Mouse (Mus musculus): ENCODE results near the gene Bsnd.

Gene Bsnd

DNA sequence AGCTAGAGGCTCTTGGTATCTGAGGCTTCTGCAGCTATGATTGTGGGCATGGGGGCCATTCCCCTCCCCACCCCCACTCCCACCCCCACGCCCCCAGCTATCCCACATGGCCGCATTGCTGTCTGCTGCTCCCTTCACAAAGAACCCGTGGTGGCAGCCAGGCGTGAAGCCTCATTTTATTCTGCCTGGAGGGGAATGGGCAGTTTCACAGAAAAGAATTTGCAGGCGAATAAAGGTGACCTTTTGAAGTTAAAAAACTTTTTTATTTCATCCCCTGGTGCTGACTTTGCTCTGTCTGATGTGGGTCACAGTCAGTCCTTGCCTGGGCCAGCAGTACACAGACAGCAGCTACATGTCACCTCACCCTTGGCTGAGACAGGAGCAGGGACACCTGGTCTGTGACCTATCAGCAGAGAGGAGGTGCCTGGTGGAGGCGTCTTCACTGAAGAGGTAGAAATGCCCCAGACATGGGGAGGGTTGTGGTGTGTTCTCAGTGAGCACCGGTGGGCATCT lies 8.8 kb downstream of the Bsnd start:
- DNase-seq (ENCODE audit: low read depth, low spot score) = no peak

DNA sequence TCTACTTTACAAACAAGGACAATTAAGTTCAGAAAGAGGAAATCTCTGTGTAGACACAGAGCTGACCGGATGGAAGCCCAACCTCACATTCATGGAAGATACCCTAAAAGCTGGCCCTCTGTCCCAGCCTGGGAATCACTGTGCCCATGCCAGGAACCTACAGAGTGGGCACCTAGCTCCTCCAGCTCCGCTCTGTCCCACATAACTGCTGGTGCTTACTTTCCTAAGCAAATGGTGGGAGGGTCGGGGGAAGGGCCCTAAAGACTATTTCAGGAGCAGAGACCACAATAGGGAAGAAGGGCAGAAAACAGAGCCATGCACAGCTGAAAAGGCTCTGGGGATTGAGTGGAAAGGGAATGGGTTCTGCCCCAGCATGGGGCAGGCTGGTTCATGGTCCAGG lies 11.5 kb downstream of the Bsnd start:
- DNase-seq (ENCODE audit: low read depth, low spot score) = no peak

DNA sequence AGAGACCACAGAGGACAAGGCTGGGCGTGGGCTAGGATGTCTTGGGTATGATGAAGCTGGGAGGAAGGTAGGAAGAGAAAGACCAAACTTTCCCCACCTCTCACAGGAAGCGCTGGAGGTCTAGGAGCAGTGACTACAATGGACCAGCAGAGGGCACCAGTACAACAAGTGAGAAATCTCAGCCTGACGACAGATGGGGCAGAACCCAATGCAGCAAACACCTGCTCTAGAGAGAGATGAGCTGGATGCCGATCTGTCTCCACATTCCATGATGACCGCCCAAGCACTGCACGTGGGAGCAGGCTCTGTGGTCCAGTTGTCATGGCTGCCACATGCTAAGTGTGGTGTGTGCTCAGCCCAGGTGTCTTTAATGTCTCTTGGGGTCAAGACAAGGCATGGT lies 17.8 kb downstream of the Bsnd start:
- peak; percentile 56 for DNase-seq (ENCODE audit: low read depth, low spot score)

DNA sequence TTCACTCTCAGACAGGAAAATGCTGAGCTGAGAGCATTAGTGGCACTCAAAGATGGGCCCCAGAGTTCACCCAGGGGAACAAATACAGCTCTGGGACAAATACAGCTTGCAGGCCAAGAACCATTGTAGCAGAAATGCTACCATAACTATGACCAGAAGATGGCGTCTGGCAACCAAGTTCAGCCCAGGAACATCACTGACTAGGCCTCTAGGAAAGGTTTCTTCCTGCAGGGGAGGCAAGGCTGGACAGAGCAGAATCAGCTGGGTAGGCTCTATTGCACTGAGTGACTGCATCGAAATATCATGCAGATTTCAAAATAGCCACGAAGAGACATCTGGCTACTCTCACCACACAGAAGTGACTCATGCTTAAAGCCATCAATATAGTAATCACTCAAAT lies 19.7 kb downstream of the Bsnd start:
- peak; percentile 44 for DNase-seq (ENCODE audit: low read depth, low spot score)

DNA sequence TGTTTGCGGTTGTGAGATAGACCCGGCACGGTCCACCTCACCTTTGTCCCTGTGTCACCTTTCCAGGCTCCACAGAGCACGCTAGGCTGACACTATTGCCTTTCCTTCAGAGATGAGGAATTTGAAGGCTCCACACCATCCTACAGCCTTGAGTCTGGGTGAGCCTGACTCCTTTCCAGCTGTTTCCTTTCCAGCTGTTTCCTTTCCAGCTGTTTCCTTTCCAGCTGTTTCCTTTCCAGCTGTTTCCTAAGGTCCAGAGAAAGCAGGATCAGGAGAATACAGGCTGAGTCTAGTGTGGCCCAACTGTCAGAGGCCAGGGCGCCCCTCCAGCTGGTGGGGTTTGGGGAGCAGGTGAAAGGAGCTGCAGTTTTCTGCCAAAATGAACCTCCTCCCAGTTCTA lies 21.2 kb downstream of the Bsnd start:
- DNase-seq (ENCODE audit: low read depth, low spot score) = no peak

DNA sequence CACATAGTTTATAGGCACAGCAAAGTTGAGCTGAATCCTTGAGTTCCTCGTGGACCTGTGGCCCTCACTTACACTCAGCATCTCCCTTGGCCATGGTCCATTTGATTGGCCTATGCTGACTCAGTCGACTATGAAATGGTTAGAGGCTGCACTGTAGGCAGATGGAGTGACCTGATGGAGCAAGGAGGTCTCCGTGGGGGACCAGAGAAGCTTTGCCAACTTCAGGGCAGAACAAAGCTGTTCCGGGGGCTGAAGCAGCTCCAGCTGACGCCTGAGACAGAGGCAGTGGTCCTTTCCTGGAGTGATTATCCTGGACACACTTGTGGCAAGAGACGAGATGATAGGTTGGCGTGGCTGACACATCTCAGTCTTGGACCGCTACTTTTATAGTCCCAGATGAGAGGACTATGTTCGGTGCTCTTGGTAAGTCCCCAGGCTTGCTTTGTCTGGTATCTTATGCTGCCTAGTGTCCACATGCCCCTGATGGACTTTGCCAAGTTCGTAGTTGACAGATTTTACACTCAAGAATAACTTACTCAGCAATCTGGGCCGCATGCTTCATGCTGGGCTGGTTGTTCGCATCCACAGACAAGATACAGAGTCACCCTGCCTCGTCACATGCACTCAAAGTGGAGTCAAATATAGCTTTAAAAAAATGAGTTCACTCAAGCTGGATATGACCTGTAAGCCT lies 24.5 kb downstream of the Bsnd start:
- no peak for DNase-seq (ENCODE audit: low read depth, low spot score)

DNA sequence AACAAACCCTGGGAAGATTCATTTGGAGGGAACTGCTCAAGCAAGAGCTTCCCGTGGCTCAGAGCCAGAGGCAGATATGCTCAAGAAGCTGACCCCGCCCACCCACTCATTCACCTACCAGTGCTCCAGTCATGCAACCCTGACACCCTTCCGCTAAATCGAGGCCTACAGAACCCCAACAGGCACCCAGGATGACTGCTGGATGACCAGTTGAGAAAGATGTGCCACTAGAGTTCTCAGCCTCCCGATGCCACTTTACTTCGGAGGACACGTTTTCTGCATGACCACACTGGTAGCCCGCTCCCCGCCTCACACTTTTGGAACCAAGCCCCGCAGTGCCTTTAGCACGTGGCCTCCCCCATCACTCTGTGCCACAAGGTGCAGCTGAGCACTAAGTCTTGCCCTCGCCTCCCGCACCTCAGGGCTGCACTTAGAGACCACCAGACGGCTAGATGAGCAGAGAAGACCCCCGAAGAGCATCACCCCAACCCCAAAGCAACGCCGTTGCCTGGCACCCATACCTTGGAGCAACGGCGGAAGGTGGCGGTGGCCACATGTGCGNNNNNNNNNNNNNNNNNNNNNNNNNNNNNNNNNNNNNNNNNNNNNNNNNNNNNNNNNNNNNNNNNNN lies 28.8 kb downstream of the Bsnd start:
- DNase-seq (ENCODE audit: low read depth, low spot score) = no peak

DNA sequence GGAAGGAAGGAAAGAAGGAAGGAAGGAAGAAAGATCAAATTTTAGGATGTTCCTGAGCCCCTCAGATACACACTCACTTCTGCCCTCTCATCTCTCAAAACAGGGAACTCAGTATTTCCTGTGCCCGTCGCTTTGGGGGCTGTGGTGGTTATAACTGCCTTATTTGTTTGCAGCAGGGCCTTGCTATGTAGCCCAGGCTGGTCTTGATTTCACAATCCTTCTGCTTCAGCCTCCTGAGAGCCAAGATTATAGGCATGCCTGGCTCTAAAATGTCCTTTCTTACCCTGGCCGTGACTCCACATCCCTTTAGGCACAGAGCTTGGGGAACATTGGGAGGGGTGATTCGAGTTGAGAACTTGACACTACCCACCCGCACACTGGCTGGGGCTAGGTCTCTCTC lies 29.6 kb downstream of the Bsnd start:
- no peak for DNase-seq (ENCODE audit: low read depth, low spot score)

DNA sequence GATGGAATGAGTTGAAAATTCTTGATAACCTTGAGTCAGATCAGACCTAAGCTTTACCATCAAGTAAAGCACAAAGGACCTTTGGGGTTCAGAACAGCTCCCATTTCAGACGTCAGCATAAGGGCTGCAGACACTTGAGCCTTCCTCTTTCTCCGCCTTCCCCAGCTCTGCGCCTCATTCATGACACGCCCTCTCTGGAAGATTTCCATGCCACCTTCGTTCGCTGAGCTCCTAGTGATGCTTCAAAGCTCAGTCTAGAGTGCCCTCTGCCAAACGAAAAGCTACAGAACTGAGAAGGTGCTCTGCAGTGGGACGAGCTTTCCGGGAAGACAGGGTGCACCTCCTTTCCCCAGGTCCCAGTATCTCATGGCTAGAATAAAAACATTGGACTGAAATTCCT lies 30.1 kb downstream of the Bsnd start:
- DNase-seq (ENCODE audit: low read depth, low spot score) = no peak

DNA sequence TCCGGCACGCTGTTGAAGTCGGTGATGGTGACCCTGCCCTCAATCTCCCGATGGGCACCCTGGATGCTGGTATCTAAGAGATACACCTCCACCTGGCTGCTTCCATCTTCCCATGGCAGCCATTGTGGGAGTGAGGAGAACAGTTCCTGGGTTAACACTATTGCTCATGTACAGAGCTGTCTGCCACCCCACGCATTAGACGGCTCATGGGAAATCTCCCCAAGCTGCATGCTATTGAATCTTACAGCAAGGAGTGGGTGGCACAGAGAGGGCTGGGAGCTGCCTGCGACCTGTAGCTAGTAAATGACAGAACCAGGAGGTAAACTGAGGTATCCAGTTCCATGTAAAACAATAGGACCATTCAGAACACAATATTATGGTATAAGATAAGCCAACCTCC lies 37.5 kb downstream of the Bsnd start:
- DNase-seq (ENCODE audit: low read depth, low spot score) = no peak

DNA sequence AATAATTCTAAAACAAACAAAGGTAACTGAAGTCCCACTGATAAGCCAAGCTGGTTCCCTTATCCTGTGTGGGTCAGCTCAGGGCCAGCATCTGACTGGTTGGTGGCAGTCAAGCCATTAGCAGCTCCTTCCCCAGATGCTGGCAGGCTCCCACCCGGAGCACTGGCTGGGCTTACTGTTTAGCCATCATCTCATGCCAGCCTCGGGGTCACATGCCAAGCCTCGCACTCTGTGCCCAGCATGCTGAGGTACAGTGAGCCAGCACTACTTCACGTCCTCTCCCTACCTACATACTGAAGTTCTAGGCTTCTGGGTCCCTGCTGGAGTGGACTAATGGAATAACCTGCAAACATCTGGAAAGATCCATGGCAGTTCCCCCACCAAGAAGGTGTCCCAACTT lies 38.6 kb downstream of the Bsnd start:
- DNase-seq (ENCODE audit: low read depth, low spot score) = no peak

DNA sequence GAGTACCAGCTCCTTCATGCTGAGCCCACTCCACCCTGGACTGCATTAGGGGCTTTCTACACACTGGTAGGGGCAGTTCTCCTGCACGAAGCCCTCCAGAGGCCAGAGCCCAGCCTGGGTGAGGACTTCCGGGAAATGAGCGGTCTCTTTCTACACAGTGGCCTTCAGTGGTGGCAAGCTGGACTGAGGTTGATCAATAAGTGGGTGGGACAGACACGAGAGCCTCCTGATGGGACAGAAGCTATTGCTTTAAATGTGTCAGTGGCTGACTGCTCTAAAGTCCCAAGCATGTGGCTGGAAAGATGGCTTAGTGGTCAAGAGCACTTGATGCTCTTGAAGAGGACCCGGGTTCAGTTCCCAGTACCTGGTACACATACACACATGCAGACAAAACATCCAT lies 39.0 kb downstream of the Bsnd start:
- no peak for DNase-seq (ENCODE audit: low read depth, low spot score)

DNA sequence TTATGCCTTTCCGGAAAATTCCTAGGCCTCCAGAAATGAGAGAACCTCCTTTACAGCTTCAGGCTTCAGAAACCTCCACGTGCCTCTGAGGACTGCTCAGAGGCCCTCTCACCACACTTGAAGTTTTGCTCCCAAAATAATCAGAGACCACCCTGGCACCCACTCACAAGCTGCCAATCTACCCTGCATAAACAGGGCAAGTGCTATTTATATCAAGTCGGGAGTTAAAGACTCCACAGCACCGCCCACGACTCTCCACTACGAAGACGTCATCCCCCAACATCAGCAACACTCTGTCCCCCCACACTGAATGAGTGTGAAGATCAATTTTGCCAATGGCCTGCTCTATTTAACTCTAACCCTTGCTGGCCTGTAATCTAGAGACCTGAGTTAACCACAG lies 39.7 kb downstream of the Bsnd start:
- DNase-seq (ENCODE audit: low read depth, low spot score) = no peak

DNA sequence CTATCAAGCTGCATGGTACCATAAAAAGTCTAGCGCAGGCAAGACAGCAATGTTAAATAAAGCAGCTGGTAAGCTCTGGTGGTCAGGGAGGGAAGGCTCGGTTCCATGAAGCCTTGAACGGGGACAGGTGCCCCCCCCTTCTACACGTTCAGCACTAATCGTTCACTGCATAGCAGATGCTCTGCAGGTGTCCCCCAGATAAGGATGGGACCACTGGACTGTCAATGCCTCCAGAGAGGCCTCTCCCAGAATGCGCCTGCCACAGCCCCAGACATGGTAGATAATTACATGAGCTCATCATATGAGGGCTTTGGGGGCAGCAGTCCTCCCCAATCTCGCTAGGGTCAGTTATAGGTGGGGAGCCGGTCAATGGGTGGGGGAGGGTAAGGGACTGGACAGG lies 42.8 kb downstream of the Bsnd start:
- DNase-seq (ENCODE audit: low read depth, low spot score) = no peak

DNA sequence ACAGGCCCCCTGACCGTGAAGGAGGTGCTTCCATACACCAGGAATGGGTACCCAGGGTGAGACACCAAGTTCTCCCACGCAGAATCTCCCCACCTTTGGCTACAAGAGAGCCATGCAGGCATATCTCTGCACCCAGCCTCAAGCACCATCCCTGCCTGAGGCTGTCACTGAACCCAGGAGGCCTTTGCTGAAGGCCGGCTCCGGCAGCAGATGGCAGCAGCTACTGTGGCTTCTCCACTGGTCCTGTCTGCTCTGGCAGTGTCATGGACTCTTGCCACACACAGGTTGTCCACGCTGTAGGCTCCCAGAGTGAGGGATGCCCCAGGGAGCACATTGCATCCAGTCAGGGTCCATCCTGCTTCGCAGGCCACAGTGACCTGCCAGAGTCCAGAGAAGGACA lies 48.9 kb downstream of the Bsnd start:
- DNase-seq (ENCODE audit: low read depth, low spot score) = no peak

DNA sequence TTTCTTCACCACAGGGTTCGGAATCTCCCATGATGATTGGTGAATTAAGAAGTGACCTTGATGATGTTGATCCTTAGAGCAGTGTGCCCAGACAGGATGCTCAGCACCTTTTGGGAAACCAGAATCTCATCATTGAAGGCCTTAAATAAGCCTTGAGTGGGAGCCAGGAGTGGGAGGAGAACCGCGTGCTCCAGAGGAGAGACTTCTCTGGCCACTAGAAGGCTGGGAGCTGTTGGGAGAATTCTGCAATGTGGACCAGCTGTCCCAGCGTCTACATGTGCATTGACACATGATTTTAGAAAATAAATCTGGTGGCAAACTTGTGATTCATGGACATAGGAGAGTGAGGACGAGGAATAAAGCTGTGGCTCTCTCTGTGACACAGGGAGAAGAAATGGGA lies 53.3 kb downstream of the Bsnd start:
- no peak for DNase-seq (ENCODE audit: low read depth, low spot score)

DNA sequence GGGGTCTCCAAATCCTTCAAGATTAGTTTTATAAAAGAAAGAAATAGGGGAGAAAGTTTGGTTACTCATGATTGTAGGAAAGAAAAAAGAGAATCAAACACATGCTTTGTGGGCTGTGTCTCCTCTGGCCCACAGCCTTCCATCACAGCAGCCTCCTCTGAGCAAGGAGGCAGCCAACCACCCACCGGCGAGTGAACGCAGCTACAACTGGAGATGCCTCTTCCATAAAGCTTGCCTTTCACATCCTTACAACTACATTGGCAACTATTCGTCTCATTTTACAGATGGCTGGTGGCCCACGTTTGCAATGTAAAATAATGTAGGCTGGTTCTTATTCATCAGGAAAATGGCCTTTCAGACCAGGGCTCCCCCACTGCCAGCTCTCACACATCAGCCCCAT lies 54.9 kb downstream of the Bsnd start:
- DNase-seq (ENCODE audit: low read depth, low spot score) = no peak

DNA sequence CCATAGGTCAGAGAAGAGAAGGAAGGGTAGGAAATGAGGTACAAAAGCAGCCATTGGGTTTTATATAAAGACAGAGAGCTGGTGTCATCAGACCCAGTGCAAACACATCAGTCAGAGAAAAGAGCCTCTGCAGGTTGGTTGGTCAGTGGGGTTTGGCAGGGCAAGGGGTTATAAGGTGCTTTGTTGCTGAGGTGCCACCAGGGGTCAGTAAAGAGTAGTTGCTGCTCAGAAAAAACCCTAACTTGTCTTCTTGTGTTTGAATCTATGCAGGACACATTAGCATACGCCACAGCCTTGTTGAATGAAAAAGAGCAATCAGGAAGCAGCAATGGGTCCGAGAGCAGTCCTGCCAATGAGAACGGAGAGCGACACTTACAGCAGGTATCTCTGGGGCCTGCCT lies 55.6 kb downstream of the Bsnd start:
- peak; percentile 40 for DNase-seq (ENCODE audit: low read depth, low spot score)

DNA sequence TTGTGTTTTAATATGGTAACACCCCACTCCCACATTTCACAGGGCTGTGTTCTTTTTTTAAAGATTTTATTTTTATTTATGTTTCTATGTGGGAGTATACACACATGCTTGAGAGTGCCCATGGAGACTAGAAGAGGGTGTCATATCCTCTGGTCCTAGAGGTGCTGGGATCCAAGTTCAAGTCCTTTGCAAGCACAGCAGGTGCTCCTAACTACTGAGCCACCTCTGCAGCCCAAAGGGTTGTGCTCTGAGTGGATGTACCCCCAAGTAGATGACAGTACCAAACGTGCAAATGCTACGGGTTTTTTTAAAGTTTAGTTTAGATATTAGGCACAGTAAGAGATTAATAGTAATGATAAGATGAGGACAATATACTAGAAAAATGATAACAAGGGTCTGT lies 56.7 kb downstream of the Bsnd start:
- no peak for DNase-seq (ENCODE audit: low read depth, low spot score)
